Mouse (Mus musculus): ENCODE results near the gene Rasgrp4. TPM values are rescaled to one million over a fixed set of nuclear protein-coding genes. Genes with fewer than 3 reads are reported as not detected.
A peak's percentile ranks its signal among the peaks of the same experiment; 100 is the strongest.

Rasgrp4 gene
- total and polyA plus RNA-seq, 3 experiments, result 0.26 to 3.2 (median 1.4) TPM

DNA sequence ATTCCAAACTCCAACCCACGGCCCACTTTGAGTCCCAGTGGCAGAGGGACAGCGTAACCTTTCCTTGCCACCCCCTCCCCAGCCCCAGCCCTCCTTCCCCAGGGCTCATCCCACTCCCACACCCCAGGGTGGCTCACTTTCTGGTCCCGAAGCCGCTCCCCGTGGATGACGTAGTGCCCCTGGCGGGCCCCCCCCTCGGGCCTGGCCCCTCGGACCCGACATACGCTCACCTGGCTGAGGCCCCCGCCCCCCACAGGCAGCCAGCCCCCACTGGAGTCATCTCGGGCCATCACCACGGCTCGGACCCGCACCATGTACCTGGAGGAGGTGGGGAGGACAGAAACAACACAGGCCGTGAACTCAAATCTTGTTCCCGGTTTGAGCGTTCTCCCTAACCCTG is 33.0 kb downstream of the Rasgrp4 start:
- H3K9ac ChIP-seq (ENCODE audit: insufficient read depth, low read depth), result no peak overlapping the region
- in situ Hi-C loops (cut with MboI; ENCODE audit: low pct_ligation_motif_present, low pct_unique_long_range_greater_than_20kb, low sequenced_read_pairs) (no loop called here), dilution Hi-C loops (cut with MboI; ENCODE audit: extremely low pct_ligation_motif_present, extremely low pct_unique_long_range_greater_than_20kb, low sequenced_read_pairs) (no loop called here)
- no peak overlapping the region for H3K4me3 ChIP-seq (replicated peaks in 1 of 3; ENCODE audit: low read depth in 2 of 3, low read length in 2 of 3, poor library complexity in 1 of 3)
- H3K4me2 ChIP-seq (ENCODE audit: insufficient read depth, low read depth, poor library complexity, severe bottlenecking), result no peak overlapping the region
- H3K4me1 ChIP-seq (ENCODE audit: control insufficient read depth in 1 of 2, insufficient read depth in 2 of 2), result peaks cover 23 to 51% of the 10 kb centered on the region in 2 experiments
- no peaks in the 10 kb centered on the region for H3K27me3 ChIP-seq (replicated peaks)
- no peaks in the 10 kb centered on the region for H3K9me3 ChIP-seq (replicated peaks; ENCODE audit: low read length)
- no peaks in the 10 kb centered on the region for H3K79me2 ChIP-seq (replicated peaks; ENCODE audit: control insufficient read depth, extremely low read depth, insufficient read depth, poor library complexity, severe bottlenecking)
- no peak for DNase-seq (ENCODE audit: extremely low read depth)
- H3K27ac ChIP-seq (ENCODE audit: insufficient read depth, low read depth), result no peak overlapping the region
- H3K36me3 ChIP-seq (replicated peaks in 1 of 2; ENCODE audit: control insufficient read depth in 1 of 2, insufficient read depth in 1 of 2, low read length in 1 of 2), result peaks cover 10 to 34% of the 10 kb centered on the region in 2 experiments
- no peak for TF ChIP-seq NELFE (IDR thresholded peaks at IDR 0.05; ENCODE audit: low read depth, low read length)

GRCm38 (mm10) chr7:29168121-29168695 is 33.6 kb downstream of the Rasgrp4 start:
- Histone ChIP-seq H3K79me2 (replicated peaks; ENCODE audit: control insufficient read depth, extremely low read depth, insufficient read depth, poor library complexity, severe bottlenecking) (no peaks in the 10 kb centered on the region), H3K36me3 (replicated peaks in 1 of 2; ENCODE audit: control insufficient read depth in 1 of 2, insufficient read depth in 1 of 2, low read length in 1 of 2) (peaks cover 15 to 39% of the 10 kb centered on the region in 2 experiments), H3K4me1 (ENCODE audit: control insufficient read depth in 1 of 2, insufficient read depth in 2 of 2) (peaks cover 20 to 46% of the 10 kb centered on the region in 2 experiments), H3K27me3 (replicated peaks) (no peaks in the 10 kb centered on the region), H3K9me3 (replicated peaks; ENCODE audit: low read length) (no peaks in the 10 kb centered on the region), H3K9ac (ENCODE audit: insufficient read depth, low read depth) (peak overlapping the region; percentile 23; the same call in 1 of the 2 replicates), H3K27ac (ENCODE audit: insufficient read depth, low read depth) (no peak overlapping the region), H3K4me2 (ENCODE audit: insufficient read depth, low read depth, poor library complexity, severe bottlenecking) (peak overlapping the region; percentile 84), H3K4me3 (replicated peaks in 1 of 3; ENCODE audit: low read depth in 2 of 3, low read length in 2 of 3, poor library complexity in 1 of 3) (peak overlapping the region in 1 of 3 experiments; percentile 66)
- dilution Hi-C loops (cut with MboI; ENCODE audit: extremely low pct_ligation_motif_present, extremely low pct_unique_long_range_greater_than_20kb, low sequenced_read_pairs), result no loop called here
- in situ Hi-C loops (cut with MboI; ENCODE audit: low pct_ligation_motif_present, low pct_unique_long_range_greater_than_20kb, low sequenced_read_pairs), result no loop called here
- TF ChIP-seq NELFE (IDR thresholded peaks at IDR 0.05; ENCODE audit: low read depth, low read length) (no peak), MYC (IDR thresholded peaks at IDR 0.05; ENCODE audit: low read depth, low read length) (no peak), ZNF384 (IDR thresholded peaks at IDR 0.05; ENCODE audit: low read depth, low read length) (no peak), POLR2AphosphoS2 (IDR thresholded peaks at IDR 0.05; ENCODE audit: low read depth, low read length) (no peak), PAX5 (IDR thresholded peaks at IDR 0.05; ENCODE audit: low read length) (no peak), MEF2A (IDR thresholded peaks at IDR 0.05; ENCODE audit: borderline replicate concordance, low read depth, low read length) (no peak), BHLHE40 (IDR thresholded peaks at IDR 0.05; ENCODE audit: low read depth, low read length) (no peak), EP300 (IDR thresholded peaks at IDR 0.05; ENCODE audit: low read length) (no peak), TCF12 (IDR thresholded peaks at IDR 0.05; ENCODE audit: low read depth, low read length) (no peak), ZMIZ1 (IDR thresholded peaks at IDR 0.05; ENCODE audit: low read depth, low read length) (no peak), RCOR1 (conservative IDR thresholded peaks at IDR 0.05; ENCODE audit: low read depth, low read length) (no peak), MAZ (IDR thresholded peaks at IDR 0.05; ENCODE audit: low read depth, low read length) (no peak), POLR2A (IDR thresholded peaks at IDR 0.05; ENCODE audit: low read depth, low read length) (no peak), CHD1 (IDR thresholded peaks at IDR 0.05; ENCODE audit: low read depth, low read length) (no peak), USF2 (conservative IDR thresholded peaks at IDR 0.05; ENCODE audit: low read depth, low read length) (no peak), UBTF (IDR thresholded peaks at IDR 0.05; ENCODE audit: low read depth, low read length) (no peak), ZKSCAN1 (IDR thresholded peaks at IDR 0.05; ENCODE audit: borderline replicate concordance, low read depth, low read length) (no peak)
- DNase-seq (ENCODE audit: extremely low read depth), result no peak
